Mouse (Mus musculus): ENCODE data around the gene Zc3h18. TPM values are rescaled to one million over a fixed set of nuclear protein-coding genes. Genes with fewer than 3 reads are reported as not detected.

Gene Zc3h18
- total and polyA plus RNA-seq, 3 experiments: 30.2 to 122 (median 98.5) TPM

DNA sequence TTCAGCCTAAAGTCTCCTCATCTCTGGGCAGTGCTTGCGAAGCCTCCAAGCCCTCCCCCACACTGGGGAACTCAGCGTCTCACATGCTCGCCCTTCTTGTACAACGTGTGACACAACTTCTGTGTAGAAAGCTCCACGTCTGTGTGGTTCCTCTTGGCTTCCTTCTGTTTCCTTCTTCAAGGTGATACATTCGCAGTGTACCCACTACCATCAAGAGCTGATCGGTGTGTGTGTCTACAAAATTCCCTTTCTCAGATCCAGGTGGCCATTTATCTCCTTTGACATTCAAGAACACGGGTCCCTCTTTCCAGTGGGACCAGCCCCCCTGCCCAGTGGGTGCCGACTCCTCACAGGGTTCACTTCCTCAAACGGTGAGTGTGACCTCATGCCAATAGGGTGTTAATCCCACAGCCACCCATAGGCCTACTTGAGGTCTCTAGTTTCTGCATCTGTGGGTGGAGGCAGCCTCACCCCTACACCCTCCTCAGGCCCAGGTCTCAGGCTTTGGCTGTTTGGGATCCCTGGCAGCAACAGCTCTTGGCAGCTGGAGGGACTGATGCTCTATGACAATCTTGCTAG lies 53.7 kb downstream of the Zc3h18 start:
- Histone ChIP-seq H3K9me3 (replicated peaks; ENCODE audit: insufficient read depth, low read length) (no peaks in the 10 kb centered on the region), H3K27ac (ENCODE audit: control insufficient read depth, low read depth, low read length) (peak overlapping the region; percentile 49), H3K36me3 (ENCODE audit: control insufficient read depth in 1 of 2, insufficient read depth in 2 of 2, low read length in 2 of 2) (peaks cover 0 to 27% of the 10 kb centered on the region in 2 experiments; a peak in 2 of 4 replicates), H3K79me2 (ENCODE audit: control insufficient read depth, insufficient read depth, low read length, poor library complexity) (peaks cover 26% of the 10 kb centered on the region), H3K27me3 (ENCODE audit: control insufficient read depth in 1 of 2, insufficient read depth in 2 of 2, low read length in 2 of 2) (no peaks in the 10 kb centered on the region), H3K4me1 (ENCODE audit: control insufficient read depth in 1 of 2, insufficient read depth in 2 of 2, low read length in 2 of 2) (peaks cover 10 to 34% of the 10 kb centered on the region in 2 experiments), H3K9ac (ENCODE audit: control insufficient read depth, low read depth, low read length, poor library complexity, severe bottlenecking) (0 out of 2 replicates have a peak overlapping the region, but pooled peaks have one; percentile 3), H3K4me3 (ENCODE audit: control insufficient read depth in 1 of 2, insufficient read depth in 1 of 2, low read depth in 2 of 2, low read length in 2 of 2) (no peak overlapping the region)
- DNase-seq (ENCODE audit: low read depth, low spot score): peak; percentile 78
- TF ChIP-seq RAD21 (IDR thresholded peaks at IDR 0.05; ENCODE audit: low read depth, low read length): no peak
- no peak for TF ChIP-seq POLR2AphosphoS5 (IDR thresholded peaks at IDR 0.05; ENCODE audit: borderline replicate concordance, low read depth, low read length)
- TF ChIP-seq CHD1 (IDR thresholded peaks at IDR 0.05; ENCODE audit: low read depth, low read length): no peak
- TF ChIP-seq TAL1 (IDR thresholded peaks at IDR 0.05; ENCODE audit: low read length): no peak
- TF ChIP-seq HCFC1 (IDR thresholded peaks at IDR 0.05; ENCODE audit: low read depth, low read length): no peak
- TF ChIP-seq MAZ (IDR thresholded peaks at IDR 0.05; ENCODE audit: low read depth, low read length): no peak
- 0 out of 2 replicates have a peak, but pooled peaks have one; percentile 23 for TF ChIP-seq ETS1 (IDR thresholded peaks at IDR 0.05; ENCODE audit: low read depth, low read length)
- no peak for TF ChIP-seq MXI1 (IDR thresholded peaks at IDR 0.05; ENCODE audit: low read depth, low read length)
- TF ChIP-seq MAFK (IDR thresholded peaks at IDR 0.05; ENCODE audit: borderline replicate concordance, low read depth, low read length): no peak
- TF ChIP-seq JUND (IDR thresholded peaks at IDR 0.05; ENCODE audit: low read depth, low read length): no peak
- TF ChIP-seq ZMIZ1 (IDR thresholded peaks at IDR 0.05; ENCODE audit: low read depth, low read length): no peak
- TF ChIP-seq POLR2A (IDR thresholded peaks at IDR 0.05; ENCODE audit: control insufficient read depth in 1 of 2, insufficient read depth in 1 of 2, low read depth in 1 of 2, low read length in 2 of 2, poor library complexity in 1 of 2): peak in 1 of 2 experiments; percentile 28; a peak in 1 of 4 replicates
- TF ChIP-seq SIN3A (IDR thresholded peaks at IDR 0.05; ENCODE audit: low read length): 0 out of 2 replicates have a peak, but pooled peaks have one; percentile 14

- Histone ChIP-seq H3K4me3 (ENCODE audit: control insufficient read depth in 1 of 2, insufficient read depth in 1 of 2, low read depth in 2 of 2, low read length in 2 of 2) (no peak overlapping the region), H3K36me3 (ENCODE audit: control insufficient read depth in 1 of 2, insufficient read depth in 2 of 2, low read length in 2 of 2) (peaks cover 0 to 27% of the 10 kb centered on the region in 2 experiments; a peak in 2 of 4 replicates), H3K9me3 (replicated peaks; ENCODE audit: insufficient read depth, low read length) (no peaks in the 10 kb centered on the region), H3K9ac (ENCODE audit: control insufficient read depth, low read depth, low read length, poor library complexity, severe bottlenecking) (0 out of 2 replicates have a peak overlapping the region, but pooled peaks have one; percentile 3), H3K27ac (ENCODE audit: control insufficient read depth, low read depth, low read length) (peak overlapping the region; percentile 49; the same call in 1 of the 2 replicates), H3K4me1 (ENCODE audit: control insufficient read depth in 1 of 2, insufficient read depth in 2 of 2, low read length in 2 of 2) (peaks cover 10 to 34% of the 10 kb centered on the region in 2 experiments), H3K79me2 (ENCODE audit: control insufficient read depth, insufficient read depth, low read length, poor library complexity) (peaks cover 26% of the 10 kb centered on the region), H3K27me3 (ENCODE audit: control insufficient read depth in 1 of 2, insufficient read depth in 2 of 2, low read length in 2 of 2) (no peaks in the 10 kb centered on the region)
- DNase-seq (ENCODE audit: low read depth, low spot score): no peak
- TF ChIP-seq SIN3A (IDR thresholded peaks at IDR 0.05; ENCODE audit: low read length) (peak; percentile 9; the same call in 1 of the 2 replicates), MXI1 (IDR thresholded peaks at IDR 0.05; ENCODE audit: low read depth, low read length) (no peak), UBTF (IDR thresholded peaks at IDR 0.05; ENCODE audit: borderline replicate concordance, insufficient read depth, low read depth, low read length) (no peak), POLR2A (IDR thresholded peaks at IDR 0.05; ENCODE audit: control insufficient read depth in 1 of 2, insufficient read depth in 1 of 2, low read depth in 1 of 2, low read length in 2 of 2, poor library complexity in 1 of 2) (peak in 1 of 2 experiments; percentile 6; a peak in 1 of 4 replicates)
Measured at GRCm38 (mm10) chr8:122430646-122431045, 54.2 kb downstream of the Zc3h18 start.

All from MEL (cell line).